Mouse (Mus musculus) gastrocnemius, adult 2 months (tissue): ENCODE data around the gene 3110082I17Rik. TPM values are rescaled to one million over a fixed set of nuclear protein-coding genes. Genes with fewer than 3 reads are reported as not detected.

Experiments
- DNase-seq: peaks from one replicate; pipeline ENCODE4 v3.0.0; 2022
- H3K27ac ChIP-seq: fragments of 200-600 bp; 2 replicates; pipeline ENCODE4 v1.8.1; 2022; ENCODE audit warnings: mild to moderate bottlenecking
- H3K4me3 ChIP-seq: fragments of 200-600 bp; 2 replicates; pipeline ENCODE4 v1.8.1; 2022; ENCODE audit warnings: mild to moderate bottlenecking, moderate library complexity
- CTCF ChIP-seq: fragments of 200-600 bp; IDR thresholded peaks from 2 replicates; pipeline ENCODE4 v1.8.1; 2022; ENCODE audit warnings: antibody characterized with exemption, mild to moderate bottlenecking, moderate library complexity
- intact Hi-C: fragments of 180-260 bp; cut with DNase I; formaldehyde crosslinking; loops from one replicate; pipeline ENCODE4 v1.15.1; 2025
- long read RNA-seq, 2 experiments: library from polyadenylated mRNA; stranded (forward); transcript quantifications; one replicate each; pipeline ENCODE4 v2.0.0; 2021
- total RNA-seq, 2 experiments: library from RNA; stranded (reverse); gene quantifications; 2 replicates each; pipeline ENCODE4 v1.2.3; 2021

3110082I17Rik gene
- 10 to 100 TPM in 1 of 2 experiments, 1 to 10 TPM in 1; 7.9 to 10.3 TPM for total RNA-seq
- long read RNA-seq, experiment 1, transcript 3110082I17Rik-201 (5 exons, 1,429 nt) = major isoform, 15 of 22 reads
- long read RNA-seq, experiment 1, partial matches to known transcripts = 2 of 22 reads
- long read RNA-seq, experiment 1, other reads (novel, unspliced or antisense) = 5 of 22 reads
- long read RNA-seq, experiment 2, transcript 3110082I17Rik-201 (5 exons, 1,429 nt) = major isoform, 9 of 20 reads
- long read RNA-seq, experiment 2, partial matches to known transcripts = 1 of 20 reads
- long read RNA-seq, experiment 2, other reads (novel, unspliced or antisense) = 9 of 20 reads

DNA sequence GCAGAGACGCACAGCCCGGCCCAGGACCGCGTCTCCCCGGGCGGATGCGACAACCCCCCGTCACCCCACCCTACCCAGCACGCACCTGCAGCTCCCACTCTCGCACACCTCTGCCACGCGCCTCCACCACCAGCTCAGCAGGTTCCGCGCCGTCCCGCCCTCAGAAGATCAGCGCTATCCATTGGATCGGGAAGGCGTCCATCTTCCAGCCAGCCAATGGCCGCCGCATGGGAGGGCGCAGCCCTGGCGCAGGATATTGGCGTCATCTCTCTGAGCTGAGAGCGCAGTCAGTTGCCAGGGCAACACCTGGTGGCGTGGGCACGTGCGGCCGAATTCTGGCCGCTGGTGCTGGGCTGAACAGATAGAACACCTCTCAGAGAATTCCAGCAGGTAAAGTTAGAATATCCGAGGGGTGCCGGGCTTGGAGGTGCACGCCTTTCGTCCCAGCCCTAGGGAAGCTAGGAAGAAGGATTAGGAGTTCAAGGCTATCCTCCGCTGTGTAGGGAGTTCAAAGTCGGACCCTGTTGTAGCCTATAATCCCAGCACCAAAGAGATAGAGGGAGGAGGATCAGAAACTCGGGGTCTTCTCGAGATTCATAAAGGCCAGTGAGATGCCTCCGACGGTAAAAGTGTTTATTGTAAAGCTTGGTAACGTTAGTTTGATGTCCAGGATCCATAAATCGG, at the start of gene 3110082I17Rik:
Gene 3110082I17Rik, minus strand, starts transcription at position 144 of the 684 bp plus-strand sequence.
- Histone ChIP-seq H3K4me3 (peak within 1 kb of the TSS; percentile 91), H3K27ac (peak within 1 kb of the TSS; percentile 84)
- DNase-seq = peak; percentile 99
- no peak for TF ChIP-seq CTCF
- intact Hi-C loops = loop anchor here (2.0 to 5.0 kb wide), 3 partner anchors 24 to 98 kb away; partner anchors contain the start of genes C130050O18Rik and Zfand2a

DNA sequence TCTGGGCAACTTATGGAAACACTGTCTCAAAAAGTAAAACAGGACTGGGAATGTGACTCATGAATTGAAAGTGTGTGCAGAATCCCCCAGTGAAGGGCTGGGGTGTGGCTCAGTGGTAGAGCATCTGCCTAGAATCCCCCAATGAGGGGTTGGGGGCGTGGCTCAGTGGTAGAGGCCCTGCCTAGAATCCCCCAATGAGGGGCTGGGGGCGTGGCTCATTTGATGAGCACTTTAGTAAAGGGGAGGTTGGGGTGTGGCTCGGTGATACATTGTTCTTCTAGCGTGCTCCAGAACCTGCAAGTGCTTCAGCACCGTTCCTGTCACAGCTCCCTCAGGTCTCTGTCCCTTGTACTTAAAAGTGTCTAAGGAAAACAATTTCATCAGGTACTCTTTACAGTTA, 45.9 kb upstream of the 3110082I17Rik start:
- DNase-seq = no peak
- Histone ChIP-seq H3K4me3 (no peak overlapping the region), H3K27ac (no peak overlapping the region)
- no peak for TF ChIP-seq CTCF
- intact Hi-C loops = no loop called here

DNA sequence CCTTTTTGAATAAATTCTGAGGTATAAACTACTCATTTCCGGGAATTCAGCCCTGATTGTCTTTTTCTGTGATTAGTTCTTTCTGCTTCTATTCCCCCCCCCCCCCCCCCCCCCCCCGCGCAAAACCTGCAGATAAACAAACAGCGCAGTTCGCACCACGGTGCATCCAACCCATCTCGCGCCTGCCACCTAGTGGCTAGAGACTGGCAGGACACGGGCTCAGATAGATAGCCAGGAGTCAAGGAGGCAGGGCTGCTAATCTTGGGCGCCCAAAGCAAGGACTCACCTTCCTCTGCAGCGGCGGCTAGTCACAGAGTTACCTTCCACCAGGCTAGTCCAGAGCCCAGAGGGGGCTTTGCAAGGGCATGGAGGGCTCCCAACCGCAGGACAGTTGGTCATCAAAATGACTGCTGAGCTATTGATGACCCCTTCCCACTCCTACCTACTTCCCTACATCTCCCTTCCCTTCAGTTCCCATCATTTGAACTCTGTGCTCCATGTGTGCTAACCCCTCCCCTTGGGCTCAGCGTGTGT, 44.8 kb upstream of the 3110082I17Rik start:
- peak; percentile 81 for TF ChIP-seq CTCF
- DNase-seq = peak; percentile 87
- intact Hi-C loops = loop anchor here (1.0 to 2.0 kb wide), 2 partner anchors 141 to 222 kb away; no protein-coding TSS in a partner anchor
- Histone ChIP-seq H3K4me3 (no peak overlapping the region), H3K27ac (no peak overlapping the region)

DNA sequence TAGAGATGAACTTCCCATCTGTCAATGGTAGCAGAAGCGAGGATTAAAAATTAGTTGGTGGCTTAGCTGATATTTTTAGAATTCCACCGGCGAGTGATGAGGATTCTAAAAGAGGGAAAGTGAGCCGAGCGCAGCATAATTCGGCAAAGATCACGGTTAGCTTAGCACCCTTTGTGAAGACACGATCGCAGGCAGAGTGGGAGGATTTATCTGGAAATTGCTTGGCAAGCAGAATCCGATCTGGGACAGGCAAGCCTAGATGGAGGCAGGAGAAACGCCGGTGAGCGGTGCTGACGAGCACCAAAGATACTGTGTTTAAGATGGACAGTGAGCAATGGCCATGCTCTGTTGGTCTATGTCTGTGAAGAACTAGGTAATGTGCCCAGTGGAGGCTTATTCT, 42.0 kb upstream of the 3110082I17Rik start:
- intact Hi-C loops = no loop called here
- H3K27ac ChIP-seq = no peak overlapping the region
- DNase-seq = no peak
- H3K4me3 ChIP-seq = no peak overlapping the region
- TF ChIP-seq CTCF = no peak

DNA sequence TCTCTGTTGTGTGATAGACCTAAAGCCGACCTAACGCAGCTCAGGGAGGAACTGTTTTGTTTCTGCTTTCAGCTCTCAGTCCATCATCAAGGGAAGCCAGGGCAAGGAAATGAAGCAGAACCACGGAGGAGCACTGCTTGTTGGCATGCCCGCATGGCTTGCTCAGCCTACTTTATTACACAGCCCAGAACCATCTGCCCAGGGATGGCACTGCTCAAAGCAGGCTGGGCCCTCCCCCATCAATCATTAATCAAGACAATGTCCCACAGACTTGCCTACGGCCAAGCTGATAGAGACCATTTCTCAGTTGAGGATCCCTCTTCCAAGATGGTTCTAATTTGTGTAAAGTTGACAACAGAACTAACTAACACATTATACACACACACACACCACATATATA, 38.5 kb upstream of the 3110082I17Rik start:
- TF ChIP-seq CTCF = no peak
- no peak for DNase-seq
- Histone ChIP-seq H3K27ac (no peak overlapping the region), H3K4me3 (no peak overlapping the region)
- intact Hi-C loops = no loop called here

DNA sequence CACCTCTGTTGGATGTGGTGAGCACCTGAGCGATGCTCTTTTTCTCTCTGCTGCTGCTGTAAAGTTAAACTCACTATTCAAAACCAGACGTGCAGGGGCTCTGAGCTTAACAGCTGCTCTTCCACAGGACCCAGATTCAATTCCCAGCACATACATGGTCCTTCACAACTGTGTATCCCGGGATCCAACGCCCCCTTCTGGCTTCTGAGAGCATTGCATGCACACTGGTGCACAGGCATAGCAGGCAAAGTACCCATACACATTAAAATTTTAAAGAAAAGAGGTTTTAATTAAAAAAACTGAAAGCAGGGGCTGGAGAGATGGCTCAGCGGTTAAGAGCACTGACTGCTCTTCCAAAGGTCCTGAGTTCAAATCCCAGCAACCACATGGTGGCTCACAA, 36.6 kb upstream of the 3110082I17Rik start:
- H3K27ac ChIP-seq = no peak overlapping the region
- no peak for TF ChIP-seq CTCF
- DNase-seq = no peak
- no peak overlapping the region for H3K4me3 ChIP-seq
- intact Hi-C loops = no loop called here

DNA sequence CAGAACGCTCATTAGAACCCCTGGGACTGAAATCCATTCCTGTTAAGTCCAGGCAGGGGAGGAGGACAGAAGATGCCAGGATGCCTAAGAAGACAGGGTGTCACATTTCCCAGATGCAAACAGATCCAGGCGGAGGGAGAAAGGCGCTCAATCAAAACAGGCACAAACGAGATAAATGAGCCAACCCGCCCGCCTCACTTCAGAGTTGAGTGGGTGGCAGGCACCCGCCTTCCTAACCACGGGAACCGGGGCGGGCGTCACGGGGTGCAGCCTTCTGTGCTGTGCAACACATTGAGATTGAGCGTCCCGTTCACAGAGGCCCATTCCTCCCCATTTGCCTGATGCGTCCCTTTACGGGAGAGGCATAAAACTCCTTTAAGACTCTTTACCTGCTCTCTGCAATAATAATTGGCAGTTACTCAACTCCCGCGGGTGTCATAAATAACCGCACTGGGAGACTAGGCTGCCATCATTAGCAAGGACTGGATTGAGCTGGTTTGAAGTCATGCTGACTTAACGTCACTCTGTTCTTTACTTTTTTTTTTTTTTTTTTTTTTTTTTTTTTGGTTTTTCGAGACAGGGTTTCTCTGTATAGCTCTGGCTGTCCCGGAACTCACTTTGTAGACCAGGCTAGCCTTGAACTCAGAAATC, 34.8 kb upstream of the 3110082I17Rik start:
- DNase-seq = no peak
- no peak overlapping the region for H3K27ac ChIP-seq
- intact Hi-C loops = no loop called here
- no peak for TF ChIP-seq CTCF
- H3K4me3 ChIP-seq = no peak overlapping the region

DNA sequence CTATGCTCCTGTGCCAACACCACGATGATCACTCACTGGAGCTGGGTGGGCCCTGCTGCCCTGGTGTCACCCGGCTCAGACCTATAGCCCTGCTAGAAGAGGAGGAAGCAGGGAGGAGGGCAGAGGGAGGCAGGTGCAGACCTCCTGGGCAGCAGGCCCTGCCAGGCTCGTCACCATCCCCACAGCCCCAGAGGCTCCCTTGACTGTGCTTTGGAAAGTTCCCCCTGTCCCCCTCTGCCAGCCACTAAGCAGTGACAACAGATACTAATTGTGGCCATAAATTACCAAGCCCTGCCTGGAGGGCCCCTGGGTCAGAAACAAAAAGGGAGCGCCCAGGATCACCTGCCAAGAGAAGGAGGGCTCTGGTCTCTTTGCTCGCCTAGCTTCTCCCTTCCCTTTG, 33.4 kb upstream of the 3110082I17Rik start:
- Histone ChIP-seq H3K27ac (no peak overlapping the region), H3K4me3 (no peak overlapping the region)
- intact Hi-C loops = no loop called here
- no peak for DNase-seq
- TF ChIP-seq CTCF = no peak

DNA sequence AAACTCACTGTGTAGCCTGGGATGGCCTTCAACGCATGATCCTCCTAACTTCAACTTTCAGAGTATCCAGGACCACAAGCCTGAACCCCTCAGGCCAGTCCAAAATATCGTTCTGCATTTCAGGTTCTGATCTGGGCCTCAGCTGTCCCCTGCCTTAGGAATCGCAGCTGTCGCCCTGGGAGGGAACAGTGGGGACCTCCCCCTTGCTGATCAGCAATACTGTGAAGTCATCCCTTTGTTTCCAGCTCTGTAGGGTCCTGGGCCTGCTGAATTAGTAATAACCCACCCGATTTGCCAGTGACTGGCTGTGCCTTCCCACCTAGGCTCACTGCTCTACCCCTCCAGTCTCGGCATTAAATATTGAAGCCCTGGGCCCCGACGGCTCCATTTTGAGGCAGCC, 31.0 kb upstream of the 3110082I17Rik start:
- no peak for TF ChIP-seq CTCF
- Histone ChIP-seq H3K27ac (no peak overlapping the region), H3K4me3 (no peak overlapping the region)
- intact Hi-C loops = no loop called here
- no peak for DNase-seq

DNA sequence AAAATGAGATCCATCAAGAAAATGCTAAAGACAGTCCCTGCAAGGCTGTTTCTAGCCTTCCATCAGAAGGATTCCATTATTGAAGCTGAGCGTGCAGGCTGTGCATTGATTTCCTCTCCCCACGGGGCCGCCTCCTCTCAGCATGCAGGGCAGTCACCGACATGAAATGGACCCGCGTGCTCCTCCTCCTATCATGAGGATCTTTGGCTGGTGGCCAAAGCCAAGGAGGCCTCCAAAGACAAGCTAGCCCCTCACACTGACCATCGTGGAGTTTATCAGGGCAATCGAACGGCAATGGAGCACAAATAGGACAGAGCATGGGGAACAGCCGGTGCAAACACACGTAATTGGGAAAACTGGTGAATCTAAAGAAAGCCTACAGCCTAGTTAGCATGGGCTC, 29.8 kb upstream of the 3110082I17Rik start:
- intact Hi-C loops = no loop called here
- no peak for DNase-seq

DNA sequence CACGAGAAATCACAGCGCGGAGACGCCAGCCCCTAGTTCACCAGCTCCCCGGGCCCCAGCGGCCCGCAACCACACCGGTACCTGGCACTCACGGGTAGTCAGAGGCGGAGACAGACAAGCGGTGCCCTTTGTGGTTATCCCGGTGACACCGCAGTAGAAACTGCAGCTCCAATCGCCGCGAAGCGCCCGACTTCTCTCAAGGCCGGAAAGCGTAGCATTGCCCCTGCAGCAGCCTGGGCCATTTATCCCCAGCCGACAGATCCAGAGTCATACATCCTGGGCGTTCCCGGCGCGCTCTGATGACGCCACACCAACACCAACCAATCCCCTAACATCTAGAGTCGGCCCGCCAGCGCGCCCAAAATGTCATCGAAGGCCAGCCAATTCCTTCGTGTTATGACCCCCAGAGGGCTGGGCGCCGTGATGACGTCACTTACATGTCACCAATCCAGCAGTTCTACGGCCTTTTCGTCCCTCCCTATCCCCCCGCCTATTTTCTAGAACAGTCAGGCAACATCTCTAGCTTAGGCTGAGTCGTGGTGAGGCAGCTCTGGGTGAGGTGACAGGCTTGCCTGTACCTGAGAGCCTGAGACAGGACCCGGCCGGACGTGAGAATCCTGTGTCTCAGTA, 24.0 kb upstream of the 3110082I17Rik start, which contains the start of gene Zfand2a:
Gene Zfand2a, minus strand, starts transcription at position 365 of the 630 bp plus-strand sequence.
- Histone ChIP-seq H3K27ac (peak within 1 kb of the TSS; percentile 96), H3K4me3 (peak within 1 kb of the TSS; percentile 83)
- TF ChIP-seq CTCF = no peak
- intact Hi-C loops = loop anchor here (2.0 kb wide), 1 partner anchor 23 kb away; the partner anchor contains the start of gene 3110082I17Rik
- DNase-seq = peak; percentile 99

More for the DNA sequence above, 29.8 kb upstream of the 3110082I17Rik start:
- Histone ChIP-seq H3K27ac (no peak overlapping the region), H3K4me3 (no peak overlapping the region)
- TF ChIP-seq CTCF = no peak

DNA sequence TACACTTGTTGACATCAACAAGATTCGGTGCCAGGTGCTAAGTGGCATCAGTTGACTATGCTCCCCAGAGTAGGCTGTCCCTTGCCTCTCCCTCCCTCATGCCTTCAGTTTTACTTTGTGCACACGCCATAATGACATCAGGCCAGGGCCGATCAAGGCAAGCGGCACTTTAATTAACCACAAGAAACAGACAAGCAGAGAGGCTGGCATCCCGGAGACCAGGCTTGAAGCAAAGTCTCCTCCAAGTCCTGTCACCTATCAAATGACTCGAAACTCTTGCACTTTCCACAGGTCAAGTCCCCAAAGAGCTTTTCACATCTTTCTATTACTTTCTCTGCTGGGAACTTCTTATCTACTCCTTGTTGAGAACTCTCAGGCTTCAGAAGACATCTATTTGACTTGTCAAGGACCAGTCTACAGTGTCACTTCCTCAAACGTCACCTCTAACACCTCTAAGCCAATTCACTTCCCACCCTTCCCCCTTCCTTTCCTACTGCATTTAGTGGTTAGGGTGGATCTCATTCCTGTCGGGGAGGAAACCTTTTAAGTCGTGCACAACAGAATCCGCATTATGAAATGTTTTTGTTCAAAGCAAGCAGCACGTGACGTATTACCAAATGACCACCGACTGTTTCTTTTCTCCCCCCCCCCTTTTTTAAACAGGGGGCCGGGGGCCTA, 23.0 kb upstream of the 3110082I17Rik start:
- intact Hi-C loops = no loop called here

More for the DNA sequence above, 23.0 kb upstream of the 3110082I17Rik start:
- no peak for DNase-seq
- Histone ChIP-seq H3K4me3 (peak overlapping the region; percentile 83), H3K27ac (peak overlapping the region; percentile 96)
- TF ChIP-seq CTCF = no peak
